Mouse (Mus musculus) liver, postnatal 0 days (tissue): ENCODE measurements at regions not wholly inside any gene's neighbourhood (a gene's known extent, or its start where the extent isn't known, plus 50 kb on each side); places are given as distances from the start of the nearest gene placed in this dataset.
A peak's percentile ranks its signal among the peaks of the same experiment; 100 is the strongest.
"Not testable (repeated sequence)": the region's sequence is repeated elsewhere in the genome, so short reads cannot be mapped to it uniquely, and the experiment has no call there.

Source experiments
- ATAC-seq: fragments of 200-750 bp; cut with Nextera tagmentation; 2 replicates; pipeline ENCODE4 v1.8.0; 2017; ENCODE audit warnings: mild to moderate bottlenecking, moderate library complexity
- DNase-seq: peaks from one replicate; pipeline ENCODE4 v3.0.0-alpha.2; 2016
- H3K27ac ChIP-seq: fragments of 300-500 bp; sonication (generic); 2 replicates; pipeline ENCODE4 v1.5.1; 2014; ENCODE audit warnings: antibody characterized with exemption, moderate library complexity, mild to moderate bottlenecking, low read depth
- H3K27me3 ChIP-seq: fragments of 300-500 bp; sonication (generic); 2 replicates; pipeline ENCODE4 v1.6.1; 2014; ENCODE audit warnings: low read length, control low read depth, mixed read lengths; ENCODE audit not compliant: insufficient read depth
- H3K36me3 ChIP-seq: fragments of 300-500 bp; sonication (generic); replicated peaks from 2 replicates; pipeline ENCODE4 v1.6.1; 2014; ENCODE audit warnings: mild to moderate bottlenecking, control low read depth, low read length, moderate library complexity, mixed read lengths; ENCODE audit not compliant: insufficient read depth
- H3K4me1 ChIP-seq: fragments of 300-500 bp; sonication (generic); 2 replicates; pipeline ENCODE4 v1.6.1; 2014; ENCODE audit warnings: antibody characterized with exemption, mild to moderate bottlenecking, control low read depth; ENCODE audit not compliant: insufficient read depth
- H3K4me2 ChIP-seq: fragments of 300-500 bp; sonication (generic); 2 replicates; pipeline ENCODE4 v1.6.1; 2014; ENCODE audit warnings: low read depth, mild to moderate bottlenecking, low read length, moderate library complexity, mixed read lengths
- H3K4me3 ChIP-seq: fragments of 300-500 bp; sonication (generic); 2 replicates; pipeline ENCODE4 v1.5.1; 2014; ENCODE audit warnings: low read depth, low read length
- H3K9ac ChIP-seq: fragments of 300-500 bp; sonication (generic); replicated peaks from 2 replicates; pipeline ENCODE4 v1.6.1; 2014; ENCODE audit warnings: mild to moderate bottlenecking, moderate library complexity
- H3K9me3 ChIP-seq: fragments of 300-500 bp; sonication (generic); 2 replicates; pipeline ENCODE4 v1.6.1; 2016; ENCODE audit warnings: mild to moderate bottlenecking, control low read depth, low read length, mixed read lengths
- CTCF ChIP-seq: sonication (generic); IDR thresholded peaks from 2 replicates; pipeline ENCODE4 v1.5.1; 2016; ENCODE audit warnings: antibody characterized with exemption, low read depth
- EP300 ChIP-seq: IDR thresholded peaks from 2 replicates; pipeline ENCODE4 v1.6.1; 2016; ENCODE audit warnings: antibody characterized with exemption, low read depth, mild to moderate bottlenecking
- WGBS: fragments of 180-500 bp; shearing (Covaris S2); extraction: QIAGEN DNeasy Blood & Tissue Kit; methylation state at CpG from one replicate; pipeline ENCODE4 v1.1.7; 2014; ENCODE audit not compliant: insufficient replicate concordance; 5-methylcytosine and 5-hydroxymethylcytosine counted together

- Histone ChIP-seq H3K36me3 (no peaks in the 10 kb centered on the region), H3K27me3 (no peaks in the 10 kb centered on the region), H3K4me2 (no peak overlapping the region), H3K9me3 (no peaks in the 10 kb centered on the region), H3K4me1 (no peaks in the 10 kb centered on the region), H3K9ac (no peak overlapping the region), H3K27ac (no peak overlapping the region), H3K4me3 (no peak overlapping the region)
- ATAC-seq (no peak), DNase-seq (no peak)
- peak; percentile 39 for TF ChIP-seq CTCF
- no peak for TF ChIP-seq EP300
- WGBS, result 34% methylated on average over 6 of the region's 6 CpGs
Observed at GRCm38 (mm10) chr10:30419391-30420043, 181.0 kb downstream of the Trmt11 start.

DNA sequence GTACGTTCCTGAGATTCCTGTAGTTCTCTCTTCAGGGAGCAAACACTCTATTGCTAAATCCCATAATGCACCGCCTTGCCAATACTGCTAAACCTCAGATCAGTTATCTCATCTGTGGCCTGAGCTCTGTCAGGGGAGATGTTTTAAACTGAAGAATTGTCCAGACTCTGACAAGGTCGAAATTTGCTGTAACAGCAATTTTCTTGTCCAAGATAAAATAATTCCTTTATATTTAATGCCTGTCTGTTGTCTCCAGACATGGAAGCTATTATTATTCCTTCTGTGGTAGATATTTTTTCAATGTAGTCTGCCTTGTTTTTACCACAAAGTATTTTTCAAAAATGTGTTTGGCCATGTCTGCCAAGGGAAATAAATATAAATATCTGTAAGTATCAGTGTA is 184.2 kb downstream of the Trmt11 start:
- Histone ChIP-seq H3K4me1 (no peaks in the 10 kb centered on the region), H3K4me3 (no peak overlapping the region), H3K27me3 (no peaks in the 10 kb centered on the region), H3K36me3 (no peaks in the 10 kb centered on the region), H3K4me2 (no peak overlapping the region), H3K9me3 (no peaks in the 10 kb centered on the region), H3K27ac (no peak overlapping the region), H3K9ac (no peak overlapping the region)
- ATAC-seq (no peak), DNase-seq (no peak)
- TF ChIP-seq EP300 (no peak), CTCF (no peak)
- 59% methylated on average over 3 of the region's 3 CpGs for WGBS

GRCm38 (mm10) chr10:30411736-30412135 is 188.8 kb downstream of the Trmt11 start:
- Histone ChIP-seq H3K4me2 (no peak overlapping the region), H3K27me3 (no peaks in the 10 kb centered on the region), H3K9ac (no peak overlapping the region), H3K4me1 (no peaks in the 10 kb centered on the region), H3K27ac (no peak overlapping the region), H3K9me3 (no peaks in the 10 kb centered on the region), H3K36me3 (no peaks in the 10 kb centered on the region), H3K4me3 (no peak overlapping the region)
- TF ChIP-seq CTCF, result no peak
- TF ChIP-seq EP300, result no peak
- DNase-seq, result no peak
- no peak for ATAC-seq

GRCm38 (mm10) chr10:30405669-30406393 is 194.7 kb downstream of the Trmt11 start:
- no peak for ATAC-seq
- Histone ChIP-seq H3K36me3 (no peaks in the 10 kb centered on the region), H3K4me1 (no peaks in the 10 kb centered on the region), H3K4me2 (no peak overlapping the region), H3K4me3 (no peak overlapping the region), H3K27ac (no peak overlapping the region), H3K9me3 (no peaks in the 10 kb centered on the region), H3K9ac (no peak overlapping the region), H3K27me3 (no peaks in the 10 kb centered on the region)
- TF ChIP-seq EP300 (no peak), CTCF (no peak)
- DNase-seq, result no peak
- WGBS, result 61% methylated on average over 13 of the region's 13 CpGs

DNA sequence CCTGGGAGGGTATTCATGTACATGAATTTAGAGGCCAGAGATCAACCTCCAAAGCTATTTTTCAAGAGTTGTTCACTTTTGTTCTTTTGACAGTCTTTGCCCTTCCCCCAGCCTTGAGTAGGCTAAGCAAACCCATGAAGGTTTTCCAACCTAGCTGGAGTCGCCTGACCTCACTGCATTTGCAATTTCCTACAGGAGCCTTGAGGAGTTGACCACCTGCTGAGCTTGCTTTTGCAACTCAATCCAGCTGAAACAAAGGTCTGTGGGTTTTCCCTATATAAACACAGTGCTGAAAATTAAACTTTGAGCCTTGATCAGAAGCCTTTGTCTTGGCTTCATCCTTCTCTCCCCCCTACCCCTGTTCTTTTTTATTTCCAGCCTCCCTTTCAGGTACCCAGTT is 170.2 kb upstream of the Cenpw start:
- Histone ChIP-seq H3K4me3 (no peak overlapping the region), H3K9ac (no peak overlapping the region), H3K4me2 (no peak overlapping the region), H3K27me3 (no peaks in the 10 kb centered on the region), H3K27ac (no peak overlapping the region), H3K4me1 (no peaks in the 10 kb centered on the region), H3K9me3 (no peaks in the 10 kb centered on the region), H3K36me3 (no peaks in the 10 kb centered on the region)
- 10% methylated on average over 1 of the region's 1 CpGs for WGBS
- TF ChIP-seq CTCF (no peak), EP300 (no peak)
- DNase-seq, result no peak
- ATAC-seq, result no peak

DNA sequence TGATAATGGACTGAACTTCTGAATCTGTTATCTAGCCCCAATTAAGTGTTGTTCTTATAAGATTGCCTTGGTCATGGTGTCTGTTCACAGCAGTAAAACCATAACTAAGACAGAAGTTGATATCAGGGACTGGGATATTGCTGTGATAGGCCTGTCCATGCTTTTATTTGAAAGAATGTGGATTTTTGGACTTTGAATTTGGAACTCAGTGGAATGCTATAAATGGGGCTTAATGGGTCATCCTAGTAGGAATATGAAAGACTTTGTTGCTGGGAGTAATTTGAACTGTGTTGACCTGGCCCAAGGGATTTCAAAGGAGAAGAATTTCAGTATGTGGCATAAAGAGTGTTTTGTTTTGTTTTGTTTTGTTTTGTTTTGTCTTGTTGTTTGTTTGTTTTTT is 160.5 kb upstream of the Cenpw start:
- DNase-seq, H3K4me2 ChIP-seq, H3K4me1 ChIP-seq, H3K27ac ChIP-seq, H3K4me3 ChIP-seq, H3K9me3 ChIP-seq, H3K9ac ChIP-seq, ATAC-seq, H3K27me3 ChIP-seq, H3K36me3 ChIP-seq: not testable (repeated sequence)
